Mouse (Mus musculus): ENCODE measurements at regions not wholly inside any gene's neighbourhood (a gene's known extent, or its start where the extent isn't known, plus 50 kb on each side); places are given as distances from the start of the nearest gene placed in this dataset.

DNA sequence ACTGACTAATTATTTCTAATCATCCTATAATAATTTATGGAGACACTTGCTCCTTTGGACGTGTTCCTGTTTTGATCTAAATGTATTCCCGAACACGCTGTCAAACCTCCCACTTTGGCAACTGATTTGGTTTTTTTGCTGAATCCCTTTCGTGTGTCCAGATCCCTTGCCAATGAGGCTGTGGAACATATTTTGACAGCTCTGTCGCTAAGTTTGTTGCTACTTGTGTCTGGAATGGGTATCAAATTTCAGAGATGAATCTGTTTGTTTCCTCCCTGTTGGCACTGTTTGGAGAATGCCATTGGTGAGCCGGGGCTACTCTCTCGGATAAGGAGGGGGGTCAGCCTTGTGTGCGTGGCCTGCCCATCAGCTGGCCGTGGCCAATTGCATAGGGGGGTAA, 277.2 kb upstream of the Tshz3 start:
- ATAC-seq (ENCODE audit: low FRiP score) = no peak
- Histone ChIP-seq H3K27me3 (no peaks in the 10 kb centered on the region), H3K9ac (no peak overlapping the region), H3K4me3 (replicated peaks) (no peak overlapping the region), H3K27ac (no peak overlapping the region), H3K36me3 (replicated peaks) (no peaks in the 10 kb centered on the region), H3K4me1 (0 out of 2 replicates have a peak, but pooled peaks cover 3% of the 10 kb centered on the region), H3K9me3 (peaks cover 2% of the 10 kb centered on the region; the same call in 1 of the 2 replicates), H3K4me2 (no peak overlapping the region)
- WGBS = 81% methylated on average over 9 of the region's 9 CpGs

DNA sequence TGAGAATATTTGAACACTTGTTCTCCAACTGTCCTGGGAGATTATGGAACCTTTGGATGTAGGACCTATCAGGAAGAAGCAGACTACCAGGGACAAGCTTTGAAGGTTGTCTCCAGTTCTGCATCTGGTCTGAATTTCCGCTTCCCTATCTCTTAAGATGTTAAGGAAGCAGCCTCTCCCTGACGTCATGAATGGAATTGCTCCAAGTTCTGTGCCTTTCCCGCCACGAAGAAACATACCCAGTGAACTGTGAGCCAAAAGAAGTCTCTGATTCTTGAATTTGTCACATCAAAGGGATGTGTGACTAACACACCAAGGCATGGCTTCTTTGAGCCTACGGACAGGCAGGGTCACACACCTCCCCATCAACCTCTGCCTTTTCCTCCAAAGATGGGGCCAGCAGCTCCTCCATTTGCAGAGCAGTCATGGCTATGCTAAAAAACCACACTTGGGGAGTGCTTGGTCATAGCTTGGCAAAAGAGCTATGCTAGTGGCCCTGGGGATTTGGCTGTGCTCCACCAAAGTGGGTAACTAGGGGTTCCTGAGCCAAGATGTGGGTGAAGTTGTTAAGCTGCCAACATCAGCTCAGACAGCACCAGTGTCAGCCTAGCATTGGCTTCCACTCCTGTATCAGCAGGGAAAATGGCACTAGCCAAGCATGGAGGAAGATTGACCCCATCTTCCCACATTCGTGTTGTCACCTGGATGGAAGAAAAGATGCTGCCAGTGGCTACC, 248.6 kb upstream of the Tshz3 start:
- Histone ChIP-seq H3K27ac (no peak overlapping the region), H3K4me3 (replicated peaks) (no peak overlapping the region), H3K36me3 (replicated peaks) (no peaks in the 10 kb centered on the region), H3K9ac (no peak overlapping the region), H3K4me1 (no peaks in the 10 kb centered on the region), H3K27me3 (no peaks in the 10 kb centered on the region), H3K9me3 (no peaks in the 10 kb centered on the region), H3K4me2 (no peak overlapping the region)
- no peak for ATAC-seq (ENCODE audit: low FRiP score)
- 82% methylated on average over 6 of the region's 6 CpGs for WGBS

DNA sequence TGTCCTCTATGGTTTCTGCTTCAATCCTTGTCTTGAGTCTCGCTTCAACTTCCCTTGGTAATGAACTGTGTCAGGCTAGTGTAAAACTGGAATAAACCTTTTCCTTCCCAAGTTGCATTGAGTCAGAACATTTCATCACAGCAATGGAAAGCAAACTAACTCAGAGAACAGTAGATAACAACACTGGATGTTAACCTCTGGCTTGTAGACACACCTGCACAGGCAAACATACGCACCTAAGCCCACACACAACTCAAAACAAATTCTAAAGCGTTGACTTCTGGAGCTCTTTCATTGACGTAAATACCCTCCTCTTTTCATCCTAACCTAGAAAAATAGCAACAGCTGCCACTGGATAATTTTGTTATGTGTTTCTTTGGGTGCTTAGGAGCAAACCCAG, 244.1 kb upstream of the Tshz3 start:
- H3K9me3 ChIP-seq = no peaks in the 10 kb centered on the region
- H3K4me1 ChIP-seq = no peaks in the 10 kb centered on the region
- WGBS = 92% methylated on average over 4 of the region's 4 CpGs
- no peak overlapping the region for H3K27ac ChIP-seq
- no peak overlapping the region for H3K4me3 ChIP-seq (replicated peaks)
- no peak overlapping the region for H3K4me2 ChIP-seq
- no peaks in the 10 kb centered on the region for H3K27me3 ChIP-seq
- H3K9ac ChIP-seq = no peak overlapping the region
- no peaks in the 10 kb centered on the region for H3K36me3 ChIP-seq (replicated peaks)
- ATAC-seq (ENCODE audit: low FRiP score) = no peak

DNA sequence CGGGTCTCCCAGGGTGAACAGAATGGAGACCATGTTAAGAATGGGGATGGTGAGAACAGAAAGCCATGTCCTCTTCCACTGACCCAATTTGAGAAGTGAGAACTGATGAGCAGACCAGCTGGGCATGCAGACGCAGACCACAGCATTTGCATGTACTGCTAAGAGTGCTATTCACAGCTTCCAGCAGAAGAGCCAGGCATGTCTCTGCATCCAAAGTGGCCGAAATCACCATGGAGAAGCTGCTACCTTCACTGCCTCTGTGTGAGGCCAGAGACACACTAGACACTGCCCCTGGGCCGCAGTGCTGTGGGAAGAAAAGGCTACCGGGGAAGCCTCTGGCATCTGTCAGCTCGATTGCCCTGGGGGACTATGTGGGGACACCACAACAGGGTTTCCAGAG, 241.8 kb upstream of the Tshz3 start:
- no peak overlapping the region for H3K4me3 ChIP-seq (replicated peaks)
- no peak overlapping the region for H3K9ac ChIP-seq
- H3K36me3 ChIP-seq (replicated peaks) = no peaks in the 10 kb centered on the region
- H3K27ac ChIP-seq = no peak overlapping the region
- no peaks in the 10 kb centered on the region for H3K9me3 ChIP-seq
- ATAC-seq (ENCODE audit: low FRiP score) = no peak
- H3K4me2 ChIP-seq = no peak overlapping the region
- no peaks in the 10 kb centered on the region for H3K27me3 ChIP-seq
- 88% methylated on average over 6 of the region's 6 CpGs for WGBS
- no peaks in the 10 kb centered on the region for H3K4me1 ChIP-seq

DNA sequence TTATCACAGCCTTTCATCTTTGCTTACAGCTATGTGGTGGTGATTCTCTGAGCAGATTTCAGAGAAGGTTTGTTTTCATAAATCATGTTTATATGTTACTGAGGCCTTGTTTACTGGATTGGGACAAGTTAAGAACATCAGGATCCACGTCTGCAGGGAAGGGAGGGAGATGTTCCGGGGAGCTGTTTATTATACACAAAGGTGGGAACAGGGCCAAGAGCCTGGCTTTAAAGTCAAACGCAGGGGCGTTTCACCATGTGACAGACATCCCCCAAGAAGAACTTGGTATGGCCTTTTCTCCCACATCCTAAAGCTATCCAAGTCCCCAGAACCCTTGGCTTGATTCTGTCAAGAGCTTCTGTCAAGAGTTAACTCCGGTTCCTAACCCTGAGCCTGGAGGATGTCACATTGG, 235.5 kb upstream of the Tshz3 start:
- 87% methylated on average over 5 of the region's 5 CpGs for WGBS
- Histone ChIP-seq H3K36me3 (replicated peaks) (no peaks in the 10 kb centered on the region), H3K27me3 (no peaks in the 10 kb centered on the region), H3K4me1 (no peaks in the 10 kb centered on the region), H3K4me3 (replicated peaks) (no peak overlapping the region), H3K4me2 (no peak overlapping the region), H3K9me3 (no peaks in the 10 kb centered on the region), H3K27ac (no peak overlapping the region), H3K9ac (no peak overlapping the region)
- no peak for ATAC-seq (ENCODE audit: low FRiP score)

DNA sequence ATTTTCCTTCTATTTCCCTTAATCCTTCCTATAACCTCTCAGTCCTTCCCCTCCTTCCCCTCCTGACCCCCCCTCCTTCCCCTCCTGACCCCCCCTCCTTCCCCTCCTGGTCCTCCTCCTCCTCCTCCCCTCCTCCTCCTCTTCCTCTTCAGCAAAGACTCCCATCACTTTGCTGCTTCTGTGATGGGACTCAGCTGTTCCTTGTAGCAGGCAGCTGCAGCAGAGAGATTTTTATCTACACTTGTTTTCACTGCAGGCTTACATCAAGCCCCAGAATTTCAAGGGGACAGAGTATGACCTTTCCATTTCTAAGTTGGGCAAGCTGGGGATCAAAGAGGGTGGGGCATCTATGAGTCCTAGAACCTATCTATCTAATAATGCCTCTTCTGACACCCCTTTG, 228.5 kb upstream of the Tshz3 start:
- Histone ChIP-seq H3K4me3 (replicated peaks) (no peak overlapping the region), H3K27ac (no peak overlapping the region), H3K4me2 (no peak overlapping the region), H3K4me1 (no peaks in the 10 kb centered on the region), H3K27me3 (0 out of 2 replicates have a peak, but pooled peaks cover 7% of the 10 kb centered on the region), H3K36me3 (replicated peaks) (no peaks in the 10 kb centered on the region), H3K9me3 (no peaks in the 10 kb centered on the region), H3K9ac (no peak overlapping the region)
- no peak for ATAC-seq (ENCODE audit: low FRiP score)

DNA sequence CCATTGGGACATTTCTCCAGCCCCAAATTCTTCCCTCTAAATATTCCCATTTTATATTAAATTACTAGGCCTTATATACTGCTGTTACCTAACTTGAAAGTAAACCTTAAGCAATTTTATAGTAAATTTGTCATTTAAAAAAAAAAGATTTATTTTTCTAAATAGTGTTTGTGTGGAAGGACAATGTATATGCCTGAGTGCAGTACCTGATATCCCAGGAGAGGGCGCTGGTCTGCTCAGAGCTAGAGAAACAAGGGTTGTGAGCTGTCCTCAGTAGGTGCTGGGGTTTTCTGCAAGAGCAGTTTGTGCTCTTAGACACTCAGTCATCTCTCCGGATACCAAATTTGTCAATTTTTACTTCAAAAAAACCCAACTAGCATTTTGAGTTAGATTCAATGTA, 224.4 kb upstream of the Tshz3 start:
- no peaks in the 10 kb centered on the region for H3K36me3 ChIP-seq (replicated peaks)
- peaks cover 4% of the 10 kb centered on the region; the same call in 1 of the 2 replicates for H3K4me1 ChIP-seq
- no peaks in the 10 kb centered on the region for H3K9me3 ChIP-seq
- no peak overlapping the region for H3K4me3 ChIP-seq (replicated peaks)
- 66% methylated on average over 2 of the region's 2 CpGs for WGBS
- no peak overlapping the region for H3K27ac ChIP-seq
- no peak for ATAC-seq (ENCODE audit: low FRiP score)
- H3K9ac ChIP-seq = no peak overlapping the region
- no peak overlapping the region for H3K4me2 ChIP-seq
- peaks cover 15% of the 10 kb centered on the region; the same call in 1 of the 2 replicates for H3K27me3 ChIP-seq

DNA sequence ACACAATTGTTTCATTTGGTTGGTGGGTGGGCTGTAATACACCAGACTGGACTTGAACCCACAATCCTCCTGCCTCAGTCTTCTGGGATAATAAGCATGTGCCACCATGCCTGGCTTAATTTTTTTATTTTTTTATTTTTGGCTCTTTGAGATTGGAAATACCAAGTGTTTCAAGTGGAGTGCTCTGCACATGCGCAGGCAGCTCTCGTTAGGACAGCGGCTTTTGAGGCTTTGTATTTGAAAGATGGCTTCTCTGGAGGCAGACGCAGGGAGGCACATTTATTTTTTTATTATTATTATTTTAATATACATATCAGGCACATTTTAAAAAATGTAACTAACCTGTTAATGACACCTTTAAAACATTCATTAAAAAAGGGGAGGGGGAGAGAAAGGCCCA, 221.5 kb upstream of the Tshz3 start:
- peaks cover 8% of the 10 kb centered on the region; the same call in 1 of the 2 replicates for H3K4me1 ChIP-seq
- H3K9me3 ChIP-seq = no peaks in the 10 kb centered on the region
- peaks cover 13% of the 10 kb centered on the region; the same call in 1 of the 2 replicates for H3K27me3 ChIP-seq
- ATAC-seq (ENCODE audit: low FRiP score) = 0 out of 2 replicates have a peak, but pooled peaks have one; percentile 31
- H3K27ac ChIP-seq = peak overlapping the region; percentile 65; the same call in 1 of the 2 replicates
- peak overlapping the region; percentile 40 for H3K4me2 ChIP-seq
- H3K36me3 ChIP-seq (replicated peaks) = no peaks in the 10 kb centered on the region
- H3K9ac ChIP-seq = no peak overlapping the region
- WGBS = 52% methylated on average over 4 of the region's 4 CpGs
- H3K4me3 ChIP-seq (replicated peaks) = no peak overlapping the region

DNA sequence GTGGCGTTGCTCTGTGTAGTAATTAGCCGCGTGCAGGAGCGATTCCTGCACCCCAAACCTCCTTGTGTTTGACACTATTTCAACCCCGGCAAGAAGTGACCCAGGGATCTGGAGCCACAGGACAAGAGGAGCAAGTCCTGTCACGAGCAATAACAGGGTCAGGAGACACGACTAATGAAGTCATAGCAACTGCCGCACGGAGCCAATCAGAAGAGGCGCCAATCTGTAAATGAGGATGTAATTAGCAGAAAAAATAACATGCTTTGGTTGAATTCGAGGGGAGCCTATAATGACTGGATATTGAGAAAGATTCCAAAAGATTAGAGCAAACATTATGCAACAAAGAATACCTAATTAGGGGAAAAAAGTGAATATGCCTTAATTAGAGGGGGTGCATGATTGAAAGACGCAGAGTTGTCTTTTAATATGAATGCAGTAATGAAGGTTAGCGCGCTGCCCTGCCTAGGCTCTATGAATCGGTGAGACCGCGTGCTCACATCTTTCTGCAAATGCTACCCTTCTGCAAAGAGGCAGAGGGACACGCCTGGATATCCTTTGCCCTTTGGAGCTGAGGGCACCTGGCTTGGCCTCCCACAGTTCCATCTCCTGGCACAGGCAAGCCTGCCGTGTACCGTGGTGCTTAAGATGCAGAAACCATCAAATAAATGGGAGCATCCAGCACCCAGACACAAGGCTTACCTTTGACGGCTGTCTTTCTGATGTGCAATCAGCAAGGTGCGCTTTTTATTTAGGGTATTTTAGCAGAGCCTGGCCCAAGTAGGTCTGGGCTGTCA, 220.9 kb upstream of the Tshz3 start:
- Histone ChIP-seq H3K36me3 (replicated peaks) (no peaks in the 10 kb centered on the region), H3K4me1 (peaks cover 8% of the 10 kb centered on the region; the same call in 1 of the 2 replicates), H3K9me3 (no peaks in the 10 kb centered on the region), H3K4me3 (replicated peaks) (no peak overlapping the region), H3K27me3 (peaks cover 16% of the 10 kb centered on the region), H3K4me2 (peak overlapping the region; percentile 40), H3K27ac (peak overlapping the region; percentile 70), H3K9ac (no peak overlapping the region)
- ATAC-seq (ENCODE audit: low FRiP score) = peak; percentile 81
- WGBS = 33% methylated on average over 22 of the region's 22 CpGs

DNA sequence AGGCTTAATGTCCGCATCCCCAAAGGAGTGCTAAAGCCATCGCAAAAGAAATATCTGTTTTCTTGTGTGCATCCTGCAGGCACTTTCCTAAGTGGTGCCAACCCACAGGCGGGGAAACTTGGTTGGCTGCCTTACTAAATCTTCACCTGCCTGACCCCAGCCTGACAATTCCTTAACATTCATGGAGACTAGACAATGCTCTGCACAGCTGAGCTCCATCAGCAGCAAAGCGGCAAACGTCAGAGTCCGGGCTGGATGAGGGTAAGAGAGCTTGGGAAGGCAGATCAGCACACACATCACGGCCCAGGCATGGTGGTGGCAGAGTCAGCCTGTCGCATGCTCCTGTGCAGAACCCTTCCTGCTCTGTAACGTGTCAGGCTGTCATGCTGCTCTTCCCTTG, 209.8 kb upstream of the Tshz3 start:
- Histone ChIP-seq H3K4me2 (no peak overlapping the region), H3K27ac (no peak overlapping the region), H3K4me1 (no peaks in the 10 kb centered on the region), H3K27me3 (peaks cover 8% of the 10 kb centered on the region), H3K9ac (no peak overlapping the region), H3K9me3 (no peaks in the 10 kb centered on the region), H3K36me3 (replicated peaks) (no peaks in the 10 kb centered on the region), H3K4me3 (replicated peaks) (no peak overlapping the region)
- ATAC-seq (ENCODE audit: low FRiP score) = no peak
- 88% methylated on average over 9 of the region's 9 CpGs for WGBS

DNA sequence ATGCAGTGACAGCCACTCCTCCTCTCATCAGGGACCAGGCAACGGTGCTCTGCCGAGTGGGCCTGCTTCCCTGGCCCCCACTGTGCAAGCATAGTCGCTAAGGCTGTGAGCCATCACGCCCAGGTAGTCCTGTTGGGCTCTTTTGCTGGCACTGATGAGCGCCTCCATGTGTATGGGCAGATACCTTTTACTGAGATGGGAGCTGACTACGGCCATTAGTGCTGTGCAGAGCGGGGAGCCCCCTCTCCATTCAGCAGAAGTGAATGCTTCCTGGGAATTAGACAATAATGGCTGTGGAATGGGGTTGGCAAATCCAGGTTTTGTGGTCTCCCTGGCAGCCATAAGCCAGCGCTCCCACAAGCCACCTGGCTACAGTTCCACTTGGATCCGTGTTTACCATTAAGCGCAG, 206.7 kb upstream of the Tshz3 start:
- no peaks in the 10 kb centered on the region for H3K4me1 ChIP-seq
- H3K4me2 ChIP-seq = no peak overlapping the region
- no peaks in the 10 kb centered on the region for H3K36me3 ChIP-seq (replicated peaks)
- ATAC-seq (ENCODE audit: low FRiP score) = no peak
- H3K4me3 ChIP-seq (replicated peaks) = no peak overlapping the region
- H3K9ac ChIP-seq = no peak overlapping the region
- H3K9me3 ChIP-seq = no peaks in the 10 kb centered on the region
- no peaks in the 10 kb centered on the region for H3K27me3 ChIP-seq
- 79% methylated on average over 10 of the region's 10 CpGs for WGBS
- H3K27ac ChIP-seq = no peak overlapping the region

DNA sequence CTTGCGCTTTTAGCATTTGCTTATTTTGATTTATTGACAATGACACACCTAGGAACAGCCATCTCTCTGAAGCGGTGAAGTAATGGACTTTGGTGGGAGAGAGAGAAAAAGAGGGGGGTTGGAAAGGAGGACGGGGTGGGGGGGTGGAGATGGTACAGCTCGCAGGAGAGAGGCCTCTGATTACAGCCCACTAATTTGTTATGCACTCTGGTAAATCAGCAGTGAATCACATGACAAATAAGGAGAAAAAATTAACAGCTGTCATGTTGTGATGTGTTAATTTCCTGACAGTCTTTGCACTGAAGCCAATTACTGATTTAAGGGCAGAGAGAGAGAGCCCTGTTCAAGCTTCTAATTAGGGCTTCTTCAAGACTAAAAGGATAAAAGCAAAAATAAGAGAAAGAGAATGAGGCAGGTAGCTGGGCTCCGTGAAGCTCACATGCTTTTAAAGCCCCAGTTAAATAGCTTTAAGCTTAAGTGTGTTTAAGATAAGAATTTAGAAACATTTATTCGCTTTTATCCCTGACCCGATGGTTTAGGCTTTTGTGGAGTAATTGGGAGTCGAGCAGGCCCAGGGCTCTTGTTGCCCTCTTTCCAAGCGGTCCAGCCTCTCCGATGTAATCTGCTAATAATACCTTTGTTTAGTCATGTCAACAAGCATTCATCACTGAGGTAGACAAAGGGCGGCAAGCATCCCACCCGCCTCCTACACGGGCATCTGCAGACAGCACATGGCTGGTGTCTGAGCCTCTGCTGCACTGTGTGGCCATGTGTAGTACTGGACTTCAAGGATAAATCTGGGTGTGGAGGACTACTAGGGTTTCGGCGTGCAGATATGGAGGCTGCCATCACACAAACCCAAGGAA, 193.7 kb upstream of the Tshz3 start:
- Histone ChIP-seq H3K4me2 (no peak overlapping the region), H3K4me3 (replicated peaks) (no peak overlapping the region), H3K27me3 (peaks cover 28% of the 10 kb centered on the region), H3K9ac (no peak overlapping the region), H3K36me3 (replicated peaks) (no peaks in the 10 kb centered on the region), H3K9me3 (no peaks in the 10 kb centered on the region), H3K4me1 (peaks cover 14% of the 10 kb centered on the region), H3K27ac (peak overlapping the region; percentile 85)
- ATAC-seq (ENCODE audit: low FRiP score) = peak; percentile 93
- 31% methylated on average over 15 of the region's 15 CpGs for WGBS

All from forebrain, embryonic 12.5 days (tissue).